Mouse (Mus musculus): ENCODE measurements around the gene Sfxn5. TPM values are rescaled to one million over a fixed set of nuclear protein-coding genes. Genes with fewer than 3 reads are reported as not detected.

The Sfxn5 gene
- polyA plus RNA-seq, 1 experiment from 2014 or later, result 1.9 TPM

DNA sequence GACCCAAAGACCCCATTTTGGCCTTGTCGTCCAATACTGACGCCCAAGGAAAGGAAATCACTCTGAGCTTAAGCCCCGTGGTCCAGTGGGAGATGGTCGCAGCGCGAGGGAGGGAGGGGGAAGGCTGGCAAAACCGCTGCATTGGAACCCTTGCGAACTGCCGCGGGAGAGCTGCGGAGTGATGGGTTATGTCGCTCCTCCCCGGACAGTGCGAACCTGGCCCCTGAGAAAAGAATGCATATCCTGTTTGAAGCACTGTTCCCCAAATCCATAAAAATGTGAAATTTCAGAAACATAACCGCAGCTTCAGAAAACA lies 146.5 kb downstream of the Sfxn5 start:
- DNase-seq (no peak), ATAC-seq (ENCODE audit: low read depth) (no peak)
- H3K36me3 ChIP-seq, result no peaks in the 10 kb centered on the region
- H3K4me1 ChIP-seq (replicated peaks), result peaks cover 5% of the 10 kb centered on the region
- H3K9ac ChIP-seq, result no peak overlapping the region
- H3K4me2 ChIP-seq, result no peak overlapping the region
- H3K4me3 ChIP-seq (replicated peaks), result no peak overlapping the region
- H3K9me3 ChIP-seq (replicated peaks), result no peaks in the 10 kb centered on the region
- H3K27ac ChIP-seq, result no peak overlapping the region
- peaks cover 85% of the 10 kb centered on the region for H3K27me3 ChIP-seq
- 3% methylated on average over 15 of the region's 15 CpGs for WGBS (ENCODE audit: insufficient replicate concordance)

GRCm38 (mm10) chr6:85186033-85186743 lies 147.0 kb downstream of the Sfxn5 start:
- H3K27me3 ChIP-seq, result peaks cover 80% of the 10 kb centered on the region
- H3K4me3 ChIP-seq (replicated peaks), result peak overlapping the region; percentile 14; the same call in 1 of the 2 replicates
- H3K36me3 ChIP-seq, result no peaks in the 10 kb centered on the region
- peaks cover 5% of the 10 kb centered on the region for H3K4me1 ChIP-seq (replicated peaks)
- H3K4me2 ChIP-seq, result peak overlapping the region; percentile 30; the same call in 1 of the 2 replicates
- WGBS (ENCODE audit: insufficient replicate concordance), result 5% methylated on average over 33 of the region's 33 CpGs
- H3K27ac ChIP-seq, result no peak overlapping the region
- no peak for DNase-seq
- no peak overlapping the region for H3K9ac ChIP-seq
- H3K9me3 ChIP-seq (replicated peaks), result no peaks in the 10 kb centered on the region
- ATAC-seq (ENCODE audit: low read depth), result no peak

DNA sequence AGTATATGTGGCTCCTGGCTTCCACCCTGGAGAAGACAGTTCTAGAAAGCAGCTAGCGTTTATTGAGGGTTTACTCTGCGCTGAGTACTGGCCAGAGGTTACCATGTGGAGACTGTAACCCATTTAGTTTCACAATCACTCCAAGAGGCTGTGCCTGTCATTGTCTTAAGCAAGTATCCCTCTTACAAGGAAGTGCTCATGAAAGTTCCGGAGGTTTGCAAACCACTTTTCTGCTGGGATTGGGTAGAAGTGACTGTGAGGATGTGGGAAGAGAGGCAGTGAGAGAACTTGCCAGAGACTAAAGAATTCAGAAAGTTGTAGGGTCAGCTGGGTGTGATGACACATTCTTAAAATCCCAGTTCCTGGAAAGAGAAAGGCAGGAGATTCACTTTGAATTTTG lies 149.3 kb downstream of the Sfxn5 start:
- WGBS (ENCODE audit: insufficient replicate concordance), result 44% methylated on average over 3 of the region's 3 CpGs
- no peak overlapping the region for H3K4me2 ChIP-seq
- H3K27ac ChIP-seq, result no peak overlapping the region
- H3K9me3 ChIP-seq (replicated peaks), result no peaks in the 10 kb centered on the region
- no peaks in the 10 kb centered on the region for H3K36me3 ChIP-seq
- no peak for ATAC-seq (ENCODE audit: low read depth)
- peaks cover 5% of the 10 kb centered on the region for H3K4me1 ChIP-seq (replicated peaks)
- H3K27me3 ChIP-seq, result peaks cover 68% of the 10 kb centered on the region
- no peak for DNase-seq
- no peak overlapping the region for H3K4me3 ChIP-seq (replicated peaks)
- no peak overlapping the region for H3K9ac ChIP-seq

- DNase-seq (no peak), ATAC-seq (ENCODE audit: low read depth) (no peak)
- H3K9me3 ChIP-seq (replicated peaks), result no peaks in the 10 kb centered on the region
- H3K4me1 ChIP-seq (replicated peaks), result no peaks in the 10 kb centered on the region
- no peak overlapping the region for H3K4me2 ChIP-seq
- 42% methylated on average over 2 of the region's 2 CpGs for WGBS (ENCODE audit: insufficient replicate concordance)
- no peaks in the 10 kb centered on the region for H3K36me3 ChIP-seq
- no peak overlapping the region for H3K9ac ChIP-seq
- H3K4me3 ChIP-seq (replicated peaks), result no peak overlapping the region
- peaks cover 30% of the 10 kb centered on the region for H3K27me3 ChIP-seq
- H3K27ac ChIP-seq, result no peak overlapping the region
These were observed 153.2 kb downstream of the Sfxn5 start for GRCm38 (mm10) chr6:85180036-85180435.

GRCm38 (mm10) chr6:85179569-85179968 lies 153.7 kb downstream of the Sfxn5 start:
- 58% methylated on average over 3 of the region's 3 CpGs for WGBS (ENCODE audit: insufficient replicate concordance)

DNA sequence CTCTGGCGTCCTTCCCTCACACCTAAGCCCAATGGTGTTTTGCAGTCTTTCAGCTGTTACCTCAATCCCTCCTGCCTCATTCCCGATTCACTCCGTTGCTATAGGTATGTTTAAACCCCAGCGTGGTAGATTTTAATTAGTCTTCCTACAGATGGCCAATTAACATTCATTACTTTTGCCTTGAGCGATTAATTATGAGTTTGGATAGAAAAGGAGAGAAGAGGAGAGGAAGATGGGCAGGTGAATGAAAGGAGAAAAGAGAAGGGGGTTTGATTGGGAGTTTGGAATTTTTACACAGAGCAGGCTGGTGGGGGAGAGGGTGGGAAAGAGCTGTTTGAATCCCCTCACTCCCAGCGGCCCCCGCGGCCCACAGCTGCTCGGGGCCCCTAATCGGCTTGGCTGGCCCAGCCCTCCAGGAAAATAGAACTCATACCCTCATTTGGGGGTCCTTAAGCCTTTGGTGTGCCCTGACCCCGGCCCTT lies 167.7 kb downstream of the Sfxn5 start:
- no peaks in the 10 kb centered on the region for H3K4me1 ChIP-seq (replicated peaks)

More at GRCm38 (mm10) chr6:85179569-85179968, 153.7 kb downstream of the Sfxn5 start:
- Histone ChIP-seq H3K9ac (no peak overlapping the region), H3K36me3 (no peaks in the 10 kb centered on the region), H3K9me3 (replicated peaks) (no peaks in the 10 kb centered on the region), H3K27me3 (peaks cover 26% of the 10 kb centered on the region), H3K4me2 (no peak overlapping the region), H3K27ac (no peak overlapping the region), H3K4me3 (replicated peaks) (no peak overlapping the region), H3K4me1 (replicated peaks) (no peaks in the 10 kb centered on the region)
- ATAC-seq (ENCODE audit: low read depth) (no peak), DNase-seq (no peak)

More for the DNA sequence above, 167.7 kb downstream of the Sfxn5 start:
- Histone ChIP-seq H3K4me2 (no peak overlapping the region), H3K27me3 (peaks cover 10% of the 10 kb centered on the region), H3K36me3 (no peaks in the 10 kb centered on the region), H3K9ac (no peak overlapping the region), H3K9me3 (replicated peaks) (no peaks in the 10 kb centered on the region), H3K27ac (no peak overlapping the region), H3K4me3 (replicated peaks) (no peak overlapping the region)
- DNase-seq, result no peak
- ATAC-seq (ENCODE audit: low read depth), result no peak
- 52% methylated on average over 11 of the region's 11 CpGs for whole genome bisulfite sequencing (ENCODE audit: insufficient replicate concordance)

Small RNAs within 50 kb of the gene (microRNA-seq; reads per million reads assigned to microRNA genes)
- not detected for gene Mir705

Other genes with a start within 250 kb of the Sfxn5 start
- gene Spr, start 195.7 kb downstream of the Sfxn5 start, polyA plus RNA-seq (2015; fragmentation: Nextera tagmentation; extraction: Ambion mirVana), result 29.5 and 30.7 TPM in 2 replicates
- gene Emx1, start 146.0 kb downstream of the Sfxn5 start, polyA plus RNA-seq (2015; fragmentation: Nextera tagmentation; extraction: Ambion mirVana), result 0.08 TPM in 1 of 2 replicates, not detected in the other
- 0.61 and 0.71 TPM in 2 replicates for gene Rab11fip5, start 41.2 kb upstream of the Sfxn5 start, polyA plus RNA-seq (2015; fragmentation: Nextera tagmentation; extraction: Ambion mirVana)
- gene Noto, start 90.5 kb upstream of the Sfxn5 start, polyA plus RNA-seq (2015; fragmentation: Nextera tagmentation; extraction: Ambion mirVana), result not detected in 2 replicates
- gene Smyd5, start 98.6 kb upstream of the Sfxn5 start, polyA plus RNA-seq (2015; fragmentation: Nextera tagmentation; extraction: Ambion mirVana), result 31.6 and 33.7 TPM in 2 replicates
- 408 and 426 TPM in 2 replicates for gene Cct7, start 118.1 kb upstream of the Sfxn5 start, polyA plus RNA-seq (2015; fragmentation: Nextera tagmentation; extraction: Ambion mirVana)
- 34.8 and 35.6 TPM in 2 replicates for gene Pradc1, start 118.5 kb upstream of the Sfxn5 start, polyA plus RNA-seq (2015; fragmentation: Nextera tagmentation; extraction: Ambion mirVana)
- gene Fbxo41, start 169.6 kb upstream of the Sfxn5 start, polyA plus RNA-seq (2015; fragmentation: Nextera tagmentation; extraction: Ambion mirVana), result not detected in 2 replicates
- gene Egr4, start 180.2 kb upstream of the Sfxn5 start, polyA plus RNA-seq (2015; fragmentation: Nextera tagmentation; extraction: Ambion mirVana), result not detected in 2 replicates